Mouse (Mus musculus) ES-E14 (cell line): ENCODE results near the gene Trim69.

Source experiments
- CHD2 ChIP-seq: IDR thresholded peaks from 2 replicates; pipeline ENCODE4 v1.6.1; 2014; ENCODE audit warnings: mild to moderate bottlenecking, low read depth, low read length, inconsistent platforms
- HCFC1 ChIP-seq: IDR thresholded peaks from 2 replicates; pipeline ENCODE4 v1.6.1; 2012; ENCODE audit warnings: low read length, inconsistent platforms, borderline replicate concordance; ENCODE audit not compliant: insufficient read depth
- MAFK ChIP-seq: IDR thresholded peaks from 2 replicates; pipeline ENCODE4 v1.6.1; 2014; ENCODE audit warnings: mild to moderate bottlenecking, low read depth, low read length, inconsistent platforms; ENCODE audit not compliant: insufficient read depth
- ZC3H11A ChIP-seq: IDR thresholded peaks from 2 replicates; pipeline ENCODE4 v1.6.1; 2012; ENCODE audit warnings: low read depth, mild to moderate bottlenecking, inconsistent platforms, low read length, borderline replicate concordance
- ZNF384 ChIP-seq: IDR thresholded peaks from 2 replicates; pipeline ENCODE4 v1.6.1; 2012; ENCODE audit warnings: low read depth, low read length, inconsistent platforms

- TF ChIP-seq MAFK (no peak), HCFC1 (no peak), CHD2 (no peak), ZC3H11A (no peak), ZNF384 (no peak)
These were observed 63.2 kb downstream of the Trim69 start for GRCm38 (mm10) chr2:122223654-122224053.
